Mouse (Mus musculus): ENCODE measurements around the gene Pdcd7.

- no peak for TF ChIP-seq CTCF (IDR thresholded peaks at IDR 0.05; ENCODE audit: borderline replicate concordance, extremely low read depth, insufficient read depth, insufficient read length)
- TF ChIP-seq POLR2A (IDR thresholded peaks at IDR 0.05; ENCODE audit: borderline replicate concordance, extremely low read depth, insufficient read depth, insufficient read length, poor library complexity, severe bottlenecking), result no peak
Observed at GRCm38 (mm10) chr9:65382751-65383097, 36.8 kb downstream of the Pdcd7 start.
